Mouse (Mus musculus): ENCODE results near the gene H2al1c. TPM values are rescaled to one million over a fixed set of nuclear protein-coding genes. Genes with fewer than 3 reads are reported as not detected.

H2al1c gene
- not detected in 2 replicates for polyA plus RNA-seq (2012; rRNA removed)

DNA sequence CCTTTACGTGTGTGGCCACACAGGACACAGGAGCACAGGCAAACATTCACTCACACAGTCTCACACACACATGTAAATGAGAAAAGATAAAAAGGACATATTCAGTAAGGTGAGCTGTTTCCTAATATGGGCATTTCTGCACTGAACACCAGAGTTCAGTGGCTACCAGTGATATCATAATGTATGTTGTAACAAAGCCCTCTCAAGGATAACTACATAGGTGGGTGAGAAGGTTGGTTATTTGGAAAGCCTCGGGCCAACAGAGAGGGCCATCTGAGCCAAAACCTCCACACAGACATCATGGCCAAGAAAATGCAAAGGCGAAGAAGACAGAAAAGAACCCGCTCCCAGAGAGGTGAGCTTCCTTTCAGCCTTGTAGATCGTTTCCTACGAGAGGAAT is at the start of gene H2al1c:
Gene H2al1c (plus strand): TSS at position 301 of the 400 bp plus-strand sequence.

DNA sequence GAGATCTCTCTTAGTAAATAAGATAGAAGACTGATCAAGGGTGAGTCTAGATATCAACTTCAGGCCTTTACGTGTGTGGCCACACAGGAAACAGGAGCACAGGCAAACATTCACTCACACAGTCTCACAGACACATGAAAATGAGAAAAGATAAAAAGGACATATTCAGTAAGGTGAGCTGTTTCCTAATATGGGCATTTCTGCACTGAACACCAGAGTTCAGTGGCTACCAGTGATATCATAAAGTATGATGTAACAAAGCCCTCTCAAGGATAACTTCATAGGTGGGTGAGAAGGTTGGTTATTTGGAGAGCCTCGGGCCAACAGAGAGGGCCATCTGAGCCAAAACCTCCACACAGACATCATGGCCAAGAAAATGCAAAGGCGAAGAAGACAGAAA is 6.5 kb upstream of the H2al1c start, which contains the start of gene H2al1a:
Gene H2al1a (plus strand): TSS at position 301 of the 400 bp plus-strand sequence.

DNA sequence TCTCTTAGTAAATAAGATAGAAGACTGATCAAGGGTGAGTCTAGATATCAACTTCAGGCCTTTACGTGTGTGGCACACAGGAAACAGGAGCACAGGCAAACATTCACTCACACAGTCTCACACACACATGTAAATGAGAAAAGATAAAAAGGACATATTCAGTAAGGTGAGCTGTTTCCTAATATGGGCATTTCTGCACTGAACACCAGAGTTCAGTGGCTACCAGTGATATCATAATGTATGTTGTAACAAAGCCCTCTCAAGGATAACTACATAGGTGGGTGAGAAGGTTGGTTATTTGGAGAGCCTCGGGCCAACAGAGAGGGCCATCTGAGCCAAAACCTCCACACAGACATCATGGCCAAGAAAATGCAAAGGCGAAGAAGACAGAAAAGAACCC is 3.3 kb upstream of the H2al1c start, which contains the start of gene H2al1b:
Gene H2al1b (plus strand): TSS at position 301 of the 400 bp plus-strand sequence.

DNA sequence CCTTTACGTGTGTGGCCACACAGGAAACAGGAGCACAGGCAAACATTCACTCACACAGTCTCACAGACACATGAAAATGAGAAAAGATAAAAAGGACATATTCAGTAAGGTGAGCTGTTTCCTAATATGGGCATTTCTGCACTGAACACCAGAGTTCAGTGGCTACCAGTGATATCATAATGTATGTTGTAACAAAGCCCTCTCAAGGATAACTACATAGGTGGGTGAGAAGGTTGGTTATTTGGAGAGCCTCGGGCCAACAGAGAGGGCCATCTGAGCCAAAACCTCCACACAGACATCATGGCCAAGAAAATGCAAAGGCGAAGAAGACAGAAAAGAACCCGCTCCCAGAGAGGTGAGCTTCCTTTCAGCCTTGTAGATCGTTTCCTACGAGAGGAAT is 3.1 kb downstream of the H2al1c start, which contains the start of gene H2al1d:
Gene H2al1d (plus strand): TSS at position 301 of the 400 bp plus-strand sequence.

DNA sequence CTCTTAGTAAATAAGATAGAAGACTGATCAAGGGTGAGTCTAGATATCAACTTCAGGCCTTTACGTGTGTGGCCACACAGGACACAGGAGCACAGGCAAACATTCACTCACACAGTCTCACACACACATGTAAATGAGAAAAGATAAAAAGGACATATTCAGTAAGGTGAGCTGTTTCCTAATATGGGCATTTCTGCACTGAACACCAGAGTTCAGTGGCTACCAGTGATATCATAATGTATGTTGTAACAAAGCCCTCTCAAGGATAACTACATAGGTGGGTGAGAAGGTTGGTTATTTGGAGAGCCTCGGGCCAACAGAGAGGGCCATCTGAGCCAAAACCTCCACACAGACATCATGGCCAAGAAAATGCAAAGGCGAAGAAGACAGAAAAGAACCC is 6.2 kb downstream of the H2al1c start, which contains the start of gene H2al1e:
Gene H2al1e (plus strand): TSS at position 301 of the 400 bp plus-strand sequence.

DNA sequence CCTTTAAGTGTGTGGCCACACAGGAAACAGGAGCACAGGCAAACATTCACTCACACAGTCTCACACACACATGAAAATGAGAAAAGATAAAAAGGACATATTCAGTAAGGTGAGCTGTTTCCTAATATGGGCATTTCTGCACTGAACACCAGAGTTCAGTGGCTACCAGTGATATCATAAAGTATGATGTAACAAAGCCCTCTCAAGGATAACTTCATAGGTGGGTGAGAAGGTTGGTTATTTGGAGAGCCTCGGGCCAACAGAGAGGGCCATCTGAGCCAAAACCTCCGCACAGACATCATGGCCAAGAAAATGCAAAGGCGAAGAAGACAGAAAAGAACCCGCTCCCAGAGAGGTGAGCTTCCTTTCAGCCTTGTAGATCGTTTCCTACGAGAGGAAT is 9.4 kb downstream of the H2al1c start, which contains the start of gene H2al1f:
Gene H2al1f (plus strand): TSS at position 301 of the 400 bp plus-strand sequence.

DNA sequence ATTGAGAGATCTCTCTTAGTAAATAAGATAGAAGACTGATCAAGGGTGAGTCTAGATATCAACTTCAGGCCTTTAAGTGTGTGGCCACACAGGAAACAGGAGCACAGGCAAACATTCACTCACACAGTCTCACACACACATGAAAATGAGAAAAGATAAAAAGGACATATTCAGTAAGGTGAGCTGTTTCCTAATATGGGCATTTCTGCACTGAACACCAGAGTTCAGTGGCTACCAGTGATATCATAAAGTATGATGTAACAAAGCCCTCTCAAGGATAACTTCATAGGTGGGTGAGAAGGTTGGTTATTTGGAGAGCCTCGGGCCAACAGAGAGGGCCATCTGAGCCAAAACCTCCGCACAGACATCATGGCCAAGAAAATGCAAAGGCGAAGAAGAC is 12.5 kb downstream of the H2al1c start, which contains the start of gene H2al1g:
Gene H2al1g (plus strand): TSS at position 301 of the 400 bp plus-strand sequence.

DNA sequence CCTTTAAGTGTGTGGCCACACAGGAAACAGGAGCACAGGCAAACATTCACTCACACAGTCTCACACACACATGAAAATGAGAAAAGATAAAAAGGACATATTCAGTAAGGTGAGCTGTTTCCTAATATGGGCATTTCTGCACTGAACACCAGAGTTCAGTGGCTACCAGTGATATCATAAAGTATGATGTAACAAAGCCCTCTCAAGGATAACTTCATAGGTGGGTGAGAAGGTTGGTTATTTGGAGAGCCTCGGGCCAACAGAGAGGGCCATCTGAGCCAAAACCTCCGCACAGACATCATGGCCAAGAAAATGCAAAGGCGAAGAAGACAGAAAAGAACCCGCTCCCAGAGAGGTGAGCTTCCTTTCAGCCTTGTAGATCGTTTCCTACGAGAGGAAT is 15.7 kb downstream of the H2al1c start, which contains the start of gene H2al1h:
Gene H2al1h (plus strand): TSS at position 301 of the 400 bp plus-strand sequence.

DNA sequence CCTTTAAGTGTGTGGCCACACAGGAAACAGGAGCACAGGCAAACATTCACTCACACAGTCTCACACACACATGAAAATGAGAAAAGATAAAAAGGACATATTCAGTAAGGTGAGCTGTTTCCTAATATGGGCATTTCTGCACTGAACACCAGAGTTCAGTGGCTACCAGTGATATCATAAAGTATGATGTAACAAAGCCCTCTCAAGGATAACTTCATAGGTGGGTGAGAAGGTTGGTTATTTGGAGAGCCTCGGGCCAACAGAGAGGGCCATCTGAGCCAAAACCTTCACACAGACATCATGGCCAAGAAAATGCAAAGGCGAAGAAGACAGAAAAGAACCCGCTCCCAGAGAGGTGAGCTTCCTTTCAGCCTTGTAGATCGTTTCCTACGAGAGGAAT is 18.9 kb downstream of the H2al1c start, which contains the start of gene H2al1i:
Gene H2al1i (plus strand): TSS at position 301 of the 400 bp plus-strand sequence.

DNA sequence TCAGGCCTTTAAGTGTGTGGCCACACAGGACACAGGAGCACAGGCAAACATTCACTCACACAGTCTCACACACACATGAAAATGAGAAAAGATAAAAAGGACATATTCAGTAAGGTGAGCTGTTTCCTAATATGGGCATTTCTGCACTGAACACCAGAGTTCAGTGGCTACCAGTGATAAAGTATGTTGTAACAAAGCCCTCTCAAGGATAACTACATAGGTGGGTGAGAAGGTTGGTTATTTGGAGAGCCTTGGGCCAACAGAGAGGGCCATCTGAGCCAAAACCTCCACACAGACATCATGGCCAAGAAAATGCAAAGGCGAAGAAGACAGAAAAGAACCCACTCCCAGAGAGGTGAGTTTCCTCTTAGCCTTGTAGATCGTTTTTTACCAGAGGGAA is 22.1 kb downstream of the H2al1c start, which contains the start of gene H2al1j:
Gene H2al1j (plus strand): TSS at position 301 of the 400 bp plus-strand sequence.

Other genes starting within 250 kb of the H2al1c start
- gene H2al1a, start 6.4 kb upstream of the H2al1c start, polyA plus RNA-seq (2012; rRNA removed) = not detected in 2 replicates
- gene H2al1b, start 3.2 kb upstream of the H2al1c start, polyA plus RNA-seq (2012; rRNA removed) = not detected in 2 replicates
- gene H2al1d, start 3.2 kb downstream of the H2al1c start, polyA plus RNA-seq (2012; rRNA removed) = not detected in 2 replicates
- not detected in 2 replicates for gene H2al1e, start 6.3 kb downstream of the H2al1c start, polyA plus RNA-seq (2012; rRNA removed)
- not detected in 2 replicates for gene H2al1f, start 9.5 kb downstream of the H2al1c start, polyA plus RNA-seq (2012; rRNA removed)
- gene H2al1g, start 12.6 kb downstream of the H2al1c start, polyA plus RNA-seq (2012; rRNA removed) = not detected in 2 replicates
- gene H2al1h, start 15.8 kb downstream of the H2al1c start, polyA plus RNA-seq (2012; rRNA removed) = not detected in 2 replicates
- gene H2al1i, start 19.0 kb downstream of the H2al1c start, polyA plus RNA-seq (2012; rRNA removed) = not detected in 2 replicates
- not detected in 2 replicates for gene H2al1j, start 22.2 kb downstream of the H2al1c start, polyA plus RNA-seq (2012; rRNA removed)

Data from ovary, adult 2 months (tissue).